Mouse (Mus musculus): ENCODE measurements at regions not wholly inside any gene's neighbourhood (a gene's known extent, or its start where the extent isn't known, plus 50 kb on each side); places are given as distances from the start of the nearest gene placed in this dataset.

DNA sequence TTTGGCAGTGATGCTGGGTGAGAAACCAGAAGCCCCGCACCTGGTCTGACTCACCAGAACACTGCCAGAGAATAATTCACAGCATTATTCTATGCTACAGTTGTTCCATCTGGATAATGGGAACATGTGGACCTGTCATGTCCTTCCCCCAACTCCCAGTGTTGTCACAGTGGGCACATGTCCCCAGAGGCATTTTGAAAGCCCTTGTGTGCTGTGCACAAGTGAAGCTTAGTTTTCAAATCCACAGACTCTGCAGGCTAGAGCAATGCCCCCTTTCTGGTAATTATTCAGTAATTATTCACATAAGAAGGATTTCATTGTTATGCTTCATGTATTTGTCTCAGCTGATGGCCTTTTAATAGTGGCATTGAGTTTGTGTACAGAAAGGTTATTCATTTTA, 146.7 kb downstream of the Slc4a3 start:
- no peak for DNase-seq (ENCODE audit: low spot score in 2 of 2)

DNA sequence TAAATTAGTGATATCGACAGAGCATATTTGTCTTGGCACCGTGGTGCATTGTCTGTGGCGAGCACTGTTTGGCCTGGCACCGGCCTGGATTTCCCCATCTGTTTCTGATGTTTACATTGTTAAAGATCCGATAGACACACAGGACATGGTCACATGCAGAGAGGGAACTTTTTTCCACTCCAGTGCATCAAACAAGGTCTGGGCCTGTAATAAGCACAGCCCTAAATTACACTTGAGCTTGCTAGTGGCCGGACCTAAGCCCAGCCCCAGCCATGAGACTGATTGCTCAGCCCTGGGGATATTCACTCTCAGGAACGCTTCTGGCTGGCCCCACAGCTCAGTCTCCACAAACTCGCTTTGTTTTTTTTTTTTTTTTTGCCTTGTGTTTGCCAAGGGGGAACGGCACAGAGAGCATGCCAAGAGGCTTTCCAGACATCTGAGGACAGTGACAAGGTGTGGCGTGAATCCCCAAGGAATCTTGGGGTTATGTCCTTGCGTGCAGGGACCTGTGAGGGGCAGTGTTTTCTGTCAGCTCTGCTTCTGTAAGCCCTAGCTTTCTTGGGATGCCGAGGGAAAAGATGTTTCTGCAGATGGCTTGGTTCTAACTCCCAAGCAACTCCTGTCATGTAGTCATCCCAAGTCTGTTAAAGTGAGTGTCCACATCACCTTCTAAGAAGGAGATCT, 147.3 kb downstream of the Slc4a3 start:
- DNase-seq (ENCODE audit: low spot score in 2 of 2): peak in 1 of 2 experiments; percentile 34

DNA sequence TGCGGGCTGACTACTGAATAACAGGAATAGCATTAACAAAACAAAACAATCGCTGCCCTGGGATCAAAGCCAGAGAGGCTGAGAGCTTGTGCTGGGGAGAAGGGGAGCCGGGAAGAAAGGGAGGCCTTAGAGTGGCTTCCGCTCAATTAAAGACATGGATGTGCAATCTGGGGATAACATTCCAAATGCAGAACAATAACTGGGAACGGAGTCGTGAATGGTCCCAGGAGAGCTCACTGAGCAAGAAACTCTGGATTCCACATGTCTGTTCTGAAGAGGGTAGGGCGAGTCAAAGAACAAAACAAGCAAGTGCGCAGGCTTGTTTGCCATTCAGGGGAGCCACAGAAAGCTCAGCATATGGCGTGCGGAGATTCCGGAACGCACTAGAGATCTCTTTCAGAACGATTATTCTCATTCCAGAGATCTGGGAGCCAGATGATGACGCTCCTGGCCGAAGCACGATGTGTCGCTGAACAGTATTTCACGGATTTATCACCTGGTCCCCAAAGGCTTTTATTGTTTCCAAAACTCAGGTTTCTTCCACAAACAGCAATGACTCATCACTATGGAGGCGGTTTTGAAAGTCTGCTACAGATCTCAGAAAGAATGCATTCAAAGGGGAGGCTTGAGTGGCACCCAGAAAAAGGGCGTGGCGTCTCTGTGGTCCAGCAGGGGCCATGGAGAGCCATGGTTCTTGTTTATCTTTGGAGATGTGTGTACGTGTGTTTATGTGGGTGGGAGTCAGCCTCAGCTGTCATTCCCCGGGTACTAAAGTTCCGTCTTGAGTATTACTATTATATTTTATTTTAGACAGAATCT, 159.0 kb downstream of the Slc4a3 start:
- DNase-seq (ENCODE audit: low spot score in 2 of 2): no peak

DNA sequence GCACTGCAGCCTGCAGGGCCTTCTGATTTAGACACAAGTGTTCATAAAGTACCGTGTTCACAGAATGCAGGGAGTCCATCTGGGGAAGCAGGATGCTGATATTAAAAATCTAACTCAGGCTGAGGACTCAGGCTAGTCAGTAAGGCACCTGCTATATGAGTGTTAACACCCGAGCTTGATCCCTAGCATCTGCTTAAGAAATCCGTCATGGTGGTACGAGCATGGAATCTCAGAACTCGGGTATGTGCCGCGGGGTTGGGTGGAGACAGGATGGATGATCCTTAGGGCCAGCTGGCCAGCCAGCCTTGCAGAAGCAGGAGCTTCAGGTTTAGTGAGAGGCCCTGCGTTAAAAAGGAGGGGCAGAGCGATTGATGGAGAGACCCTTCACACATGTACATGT, 160.1 kb downstream of the Slc4a3 start:
- no peak for DNase-seq (ENCODE audit: low spot score in 2 of 2)

DNA sequence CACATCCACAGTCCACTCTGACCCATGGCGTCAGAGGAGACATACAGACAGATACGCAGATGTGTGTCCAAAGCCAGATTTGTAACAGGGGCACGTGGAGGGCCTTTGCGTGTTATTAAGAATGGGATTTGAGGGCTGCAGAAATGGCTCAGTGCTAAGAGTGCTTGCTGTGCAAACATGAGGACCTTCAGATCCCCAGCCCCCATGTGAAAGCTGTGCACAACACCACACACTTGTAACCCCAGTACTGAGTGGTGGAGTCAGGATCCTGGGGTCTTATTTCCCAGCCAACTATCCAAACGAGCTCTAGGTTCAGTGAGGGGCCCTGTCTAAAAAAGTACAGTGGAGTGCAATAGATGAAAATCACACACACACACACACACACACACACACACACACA, 177.4 kb downstream of the Slc4a3 start:
- DNase-seq (ENCODE audit: low spot score in 2 of 2): no peak

DNA sequence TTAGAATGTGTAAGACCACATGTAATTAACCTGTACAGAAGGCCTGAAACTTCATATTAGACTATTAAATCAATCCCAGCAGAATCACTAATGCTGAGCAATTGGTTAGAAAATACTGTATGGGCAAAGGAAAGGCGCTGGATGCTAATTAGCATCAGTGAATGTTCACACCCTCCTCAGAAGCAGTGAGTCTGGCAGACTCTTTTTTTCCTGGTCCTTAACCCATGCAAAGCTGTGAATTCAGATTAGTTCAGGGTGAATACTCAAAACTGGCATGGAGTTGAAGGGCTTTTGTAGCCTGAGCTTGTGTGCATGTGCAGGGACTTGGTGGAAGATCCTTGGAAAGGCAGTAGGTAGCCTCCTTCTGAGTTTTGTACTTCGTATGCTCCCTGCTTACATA, 179.3 kb downstream of the Slc4a3 start:
- DNase-seq (ENCODE audit: low spot score in 2 of 2): no peak

DNA sequence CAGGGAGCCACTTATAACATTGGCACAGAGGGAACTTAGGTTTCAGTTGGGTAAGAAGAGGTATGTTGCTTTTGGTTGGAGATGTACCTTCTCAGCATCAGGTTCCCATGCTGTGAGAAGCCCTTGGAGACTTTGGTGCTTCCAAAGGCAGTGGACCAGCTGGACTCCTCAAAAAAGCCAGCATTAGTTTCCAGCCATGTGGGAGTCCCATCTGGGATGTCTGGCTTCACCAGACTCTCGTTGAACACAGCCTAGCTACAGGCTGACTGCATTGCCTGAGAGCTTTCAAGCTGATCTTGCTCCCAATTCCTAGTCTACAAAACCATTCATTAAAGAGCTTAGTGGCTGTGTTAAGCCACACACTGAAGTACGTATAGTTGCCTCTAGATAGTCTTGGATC, 182.8 kb downstream of the Slc4a3 start:
- no peak for DNase-seq (ENCODE audit: low spot score in 2 of 2)

DNA sequence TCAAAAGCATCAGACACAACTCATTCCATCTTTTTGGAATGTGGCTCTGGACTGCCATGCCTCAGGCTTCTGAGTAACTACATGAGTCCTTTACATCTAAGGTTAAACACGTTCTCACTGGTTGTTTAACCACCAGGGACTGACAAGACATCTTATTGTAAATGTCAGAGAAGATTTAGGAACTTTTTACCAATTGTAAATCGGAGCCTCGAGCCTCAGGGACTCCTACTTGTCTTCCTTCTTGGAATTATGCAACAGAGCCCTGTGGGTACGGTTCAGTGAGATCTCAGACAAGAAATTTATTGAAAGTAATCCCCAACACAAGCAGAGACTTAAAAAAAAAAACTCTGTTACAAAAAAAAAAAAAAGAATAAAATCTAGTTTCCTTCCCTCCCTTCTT, 187.7 kb downstream of the Slc4a3 start:
- DNase-seq (ENCODE audit: low spot score in 2 of 2): no peak

DNA sequence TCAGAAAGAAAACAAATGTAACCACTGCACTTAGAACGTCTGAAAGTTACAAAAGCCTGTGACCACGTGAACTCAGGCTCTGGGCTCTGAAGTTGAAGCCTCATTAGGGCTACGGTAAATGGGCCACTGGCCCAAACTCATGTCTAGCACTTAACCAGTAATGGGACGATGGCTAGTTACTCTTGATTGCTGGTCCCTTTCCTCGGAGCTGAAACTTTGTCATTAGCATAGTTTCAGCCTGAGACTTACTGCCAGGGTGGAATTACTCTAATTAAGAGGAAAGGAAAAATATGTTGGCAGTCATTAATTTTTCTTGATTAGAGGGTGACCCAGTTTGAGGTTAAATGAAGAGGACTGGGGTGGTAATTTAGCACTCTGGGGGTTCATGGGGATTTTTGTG, 192.6 kb downstream of the Slc4a3 start:
- DNase-seq (ENCODE audit: low spot score in 2 of 2): no peak

DNA sequence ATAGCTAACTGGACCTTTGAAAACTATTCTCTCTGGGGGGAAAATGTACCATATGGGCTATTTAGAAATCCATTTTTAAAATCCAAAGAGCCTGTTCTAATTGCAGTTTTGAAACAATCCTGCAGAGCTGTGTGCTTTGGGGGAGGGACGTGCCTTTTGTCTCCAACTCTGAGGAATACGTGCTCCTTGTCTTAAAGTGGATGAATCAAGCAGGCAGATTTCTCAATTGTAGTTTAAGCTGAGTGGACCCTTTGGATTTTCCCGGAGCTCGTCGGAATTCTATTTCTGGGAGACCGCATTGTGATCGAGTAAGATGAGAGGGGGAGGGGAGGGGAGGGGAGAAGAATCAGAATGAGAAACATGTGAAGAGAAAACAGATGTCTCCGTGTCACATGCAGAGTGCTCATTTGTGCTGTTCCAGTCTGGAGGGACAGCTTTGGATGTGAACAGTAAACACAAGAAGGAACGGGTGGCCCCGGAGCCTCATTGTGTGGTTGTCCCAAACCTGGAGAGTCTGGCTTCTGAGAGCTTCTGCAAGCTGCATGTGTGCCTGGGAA, 203.7 kb downstream of the Slc4a3 start:
- no peak for DNase-seq (ENCODE audit: low spot score in 2 of 2)

DNA sequence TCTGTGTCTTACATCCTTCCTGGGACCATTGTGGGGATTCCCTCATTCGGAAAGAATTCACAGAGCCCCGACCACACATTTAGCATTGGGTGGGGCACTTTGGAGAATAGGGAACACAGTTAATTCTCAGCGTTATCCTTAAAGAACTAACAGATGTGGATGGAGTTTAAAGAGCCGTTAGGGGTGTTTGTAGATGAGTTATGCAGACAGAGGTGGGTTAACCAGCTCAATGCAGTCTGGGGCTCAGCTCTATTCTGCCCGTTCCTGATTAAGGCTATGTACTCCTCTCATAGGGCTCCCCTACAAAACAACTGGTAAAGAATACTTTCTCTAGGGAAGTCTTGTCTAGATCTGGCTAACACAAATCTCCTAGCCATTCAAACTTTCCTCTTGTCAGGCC, 226.1 kb downstream of the Slc4a3 start:
- no peak for DNase-seq (ENCODE audit: low spot score in 2 of 2)

DNA sequence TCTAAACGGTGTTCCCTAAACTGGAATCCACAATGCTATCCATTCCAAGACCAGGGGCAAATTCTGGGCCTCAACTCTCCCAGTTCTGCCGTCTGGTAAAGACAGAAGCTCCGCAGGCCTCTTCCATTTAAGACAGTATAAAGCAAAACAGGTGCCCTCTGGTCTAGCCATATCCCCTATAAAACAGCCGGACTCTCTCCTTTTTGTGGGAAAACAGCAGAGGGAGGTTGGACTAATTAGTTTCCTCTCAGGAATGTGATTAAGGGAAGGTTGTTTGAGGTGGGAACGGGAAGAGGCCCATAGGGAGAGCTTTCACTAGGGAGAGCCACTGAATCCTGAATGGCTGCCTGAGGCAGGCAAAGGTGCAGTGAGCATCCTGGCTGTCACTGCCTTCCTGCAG, 226.9 kb downstream of the Slc4a3 start:
- DNase-seq (ENCODE audit: low spot score in 2 of 2): no peak

DNA sequence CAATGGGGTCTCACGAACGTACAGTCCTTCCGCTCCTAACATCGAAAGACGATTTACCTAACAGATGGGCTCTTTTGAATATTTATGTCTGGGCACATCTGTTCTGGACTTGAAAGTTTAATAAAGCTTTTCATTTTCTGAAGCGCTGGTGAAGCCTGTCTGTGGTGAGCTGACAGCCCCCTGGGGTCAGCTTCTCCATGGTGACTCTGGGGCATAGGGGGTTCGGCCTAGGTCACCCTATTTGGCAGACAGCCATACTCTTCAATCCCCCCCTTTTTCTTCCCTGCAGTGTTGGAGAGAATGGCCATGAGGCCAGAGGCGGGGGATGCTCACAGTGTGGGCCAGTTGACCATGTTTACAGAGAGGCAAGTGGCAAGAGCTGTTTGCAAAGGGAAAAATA, 232.8 kb downstream of the Slc4a3 start:
- DNase-seq (ENCODE audit: low spot score in 2 of 2): no peak

DNA sequence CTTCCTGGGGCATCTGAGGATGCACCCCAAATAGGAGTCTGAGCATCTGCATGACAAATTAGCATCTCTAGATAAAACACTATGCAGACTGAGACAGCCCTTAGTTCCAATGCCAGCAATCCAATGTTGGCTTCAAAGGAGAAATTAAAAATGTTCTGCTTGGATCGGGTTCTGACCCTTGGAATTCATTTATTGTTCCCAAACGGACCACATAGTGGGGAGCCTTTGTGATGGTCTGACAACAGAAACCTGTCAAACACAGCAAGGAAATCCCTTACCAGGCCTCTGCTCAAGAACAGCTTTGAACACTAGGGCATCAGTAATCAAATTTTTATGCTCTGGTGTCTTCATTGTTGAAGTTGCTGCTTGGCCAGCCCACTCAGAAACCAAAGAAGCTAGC, 237.1 kb downstream of the Slc4a3 start:
- DNase-seq (ENCODE audit: low spot score in 2 of 2): no peak

DNA sequence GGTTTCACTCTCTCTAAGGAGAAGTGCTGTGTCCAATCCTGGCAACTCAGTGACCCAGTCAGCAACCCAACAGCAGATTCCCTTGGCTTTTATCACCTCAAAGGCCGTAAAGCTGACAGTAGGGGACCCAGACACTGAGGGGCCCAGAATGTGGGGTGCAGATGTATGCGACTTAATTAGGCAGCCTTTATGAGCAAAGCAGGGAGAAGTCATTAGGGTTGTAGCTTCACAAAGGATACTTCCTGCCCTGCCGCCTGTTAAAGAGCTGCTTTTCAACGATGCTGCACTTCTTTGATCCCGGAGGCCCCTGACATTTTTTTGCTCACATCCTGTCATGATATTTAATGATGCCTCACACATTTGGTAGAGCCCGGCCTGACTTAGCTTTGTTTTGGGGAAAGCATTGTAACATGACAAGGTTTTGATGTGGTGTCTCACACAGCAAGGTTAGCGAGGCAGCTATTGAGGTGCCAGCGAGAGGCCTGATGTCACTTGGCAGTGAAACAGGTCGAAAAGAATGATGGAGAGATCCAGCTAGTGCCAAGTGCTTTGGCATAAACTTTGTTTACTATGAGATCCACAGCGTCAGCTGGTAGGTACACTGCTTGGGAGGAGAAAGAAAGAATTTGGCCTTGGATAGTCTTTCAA, 240.2 kb downstream of the Slc4a3 start:
- DNase-seq (ENCODE audit: low spot score in 2 of 2): peak in 1 of 2 experiments; percentile 20

DNA sequence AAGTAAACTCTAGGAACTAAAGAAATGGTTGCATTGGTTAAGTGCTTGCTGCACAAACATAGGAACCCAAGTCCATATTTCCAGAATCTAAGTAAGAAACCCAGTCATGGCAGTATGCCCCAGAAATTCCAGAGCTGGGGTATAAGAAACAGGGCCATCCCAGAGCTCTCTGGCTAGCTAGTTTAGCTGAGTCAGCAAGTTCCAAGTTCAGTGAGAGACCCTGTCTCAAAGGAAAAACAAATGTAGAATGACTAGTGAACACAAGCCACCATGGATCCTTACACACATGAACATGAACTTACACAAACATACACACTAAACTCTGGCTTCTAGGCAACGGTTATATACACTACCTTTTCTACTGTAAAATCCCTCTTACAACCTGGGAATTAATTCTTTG, 245.4 kb downstream of the Slc4a3 start:
- DNase-seq (ENCODE audit: low spot score in 2 of 2): no peak

DNA sequence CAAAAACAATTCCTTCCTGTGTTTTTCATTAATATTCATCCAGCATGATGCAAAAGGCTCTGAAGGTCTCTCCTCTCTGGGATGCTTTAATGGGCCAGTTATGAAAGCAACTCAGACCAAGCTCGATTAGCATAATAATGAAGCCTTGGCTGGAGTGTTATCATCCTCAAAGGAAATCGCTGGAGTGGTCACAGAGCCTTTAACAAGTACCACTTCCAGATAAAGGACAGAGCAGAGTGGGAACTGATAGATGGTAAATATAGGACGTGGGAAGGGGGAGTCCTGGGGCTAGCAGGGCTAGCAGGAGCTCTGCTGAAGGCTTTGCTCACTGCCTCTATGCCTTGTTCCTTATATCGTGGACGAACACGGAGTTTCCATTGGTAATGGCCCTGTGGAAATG, 251.7 kb downstream of the Slc4a3 start:
- DNase-seq (ENCODE audit: low spot score in 2 of 2): no peak

DNA sequence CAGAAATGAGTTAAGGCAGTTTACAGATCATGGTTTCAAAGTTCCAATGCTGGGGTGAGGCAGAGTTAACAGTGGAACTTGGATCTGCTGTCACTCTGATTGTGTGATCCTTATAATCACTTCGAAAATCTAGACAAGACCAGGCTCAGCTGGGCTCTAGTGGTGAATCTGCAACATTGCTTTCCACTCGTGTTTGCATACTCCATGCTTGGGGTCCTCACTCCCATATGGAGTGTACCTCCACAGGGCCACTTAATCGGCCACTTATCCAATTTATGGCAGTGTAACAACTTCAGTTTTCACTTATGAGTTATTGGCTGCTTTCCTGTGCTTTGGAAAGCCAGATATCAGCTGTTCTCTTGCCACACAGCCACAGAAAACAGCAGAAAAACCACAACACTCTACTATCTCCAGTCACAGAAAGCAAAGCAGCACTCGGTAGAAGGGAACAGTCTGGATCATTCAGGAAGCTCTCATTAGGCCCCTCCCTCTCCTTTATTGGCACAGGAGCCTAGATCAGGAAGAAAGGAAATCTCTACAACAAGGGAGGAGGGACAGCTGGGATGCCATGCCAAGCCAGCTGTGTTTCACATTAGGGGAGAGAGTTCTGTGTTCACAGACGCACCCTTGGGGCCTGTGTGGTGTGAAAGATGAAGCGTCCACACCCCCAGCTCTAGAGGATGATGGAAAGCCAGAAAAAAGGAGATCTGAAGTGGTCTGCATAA, 252.5 kb downstream of the Slc4a3 start:
- DNase-seq (ENCODE audit: low spot score in 2 of 2): no peak

DNA sequence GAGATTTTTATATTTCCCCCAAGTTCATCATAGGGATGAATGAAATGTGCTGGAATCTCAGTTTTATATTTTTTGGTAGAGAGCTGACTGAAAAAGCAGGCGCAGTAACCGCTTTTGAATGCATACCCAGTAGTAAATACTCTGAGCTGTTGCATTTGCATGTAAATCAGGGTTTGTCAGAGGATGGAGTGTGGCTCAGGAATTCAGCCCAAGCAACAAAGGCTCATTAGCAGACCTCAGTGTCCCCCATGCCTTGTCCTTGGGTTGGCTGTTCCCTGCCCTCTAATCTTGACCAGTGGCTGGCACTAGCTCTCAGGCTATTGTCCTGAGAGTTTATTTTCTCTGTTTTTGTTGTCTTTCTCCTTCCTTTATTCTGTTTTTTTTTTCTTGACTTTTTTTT, 258.4 kb downstream of the Slc4a3 start:
- no peak for DNase-seq (ENCODE audit: low spot score in 2 of 2)

DNA sequence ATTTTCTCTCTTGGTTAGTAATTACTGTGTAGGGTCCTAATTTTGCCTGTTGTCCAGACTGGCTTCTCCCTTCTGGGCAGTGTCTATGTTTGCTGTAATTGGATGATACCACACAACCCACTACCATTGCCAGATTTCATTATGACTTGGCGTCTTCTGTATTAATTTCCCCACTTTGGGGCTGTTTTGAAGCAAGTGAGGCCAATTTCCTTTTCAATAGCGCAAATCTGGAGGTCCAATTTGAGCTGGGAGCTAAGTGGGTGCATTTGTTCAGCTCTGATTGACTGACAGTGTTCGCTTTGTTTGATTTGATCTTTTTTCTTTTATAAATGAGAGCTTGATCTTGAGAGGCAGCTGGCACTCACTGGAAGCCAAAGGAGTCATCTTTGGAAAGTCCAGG, 266.4 kb downstream of the Slc4a3 start:
- no peak for DNase-seq (ENCODE audit: low spot score in 2 of 2)

DNA sequence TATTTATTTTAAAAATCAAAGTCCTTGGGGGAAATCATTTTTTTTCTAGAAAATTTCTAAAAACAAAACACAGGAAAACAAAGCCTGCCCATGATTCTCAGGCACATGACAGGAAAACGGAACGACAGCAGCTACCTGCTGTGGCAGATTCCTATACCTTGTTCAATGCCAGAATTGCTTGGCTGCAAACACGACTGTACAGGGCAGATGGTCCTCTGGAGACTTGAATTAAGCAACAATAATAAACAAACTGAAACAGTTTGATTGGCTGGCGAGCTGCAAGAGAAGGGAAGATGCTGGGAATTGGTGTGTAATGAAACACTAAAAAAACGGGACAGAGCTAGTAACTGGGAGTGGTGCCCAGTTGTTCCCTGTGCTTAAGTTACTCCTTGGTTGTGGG, 280.1 kb downstream of the Slc4a3 start:
- no peak for DNase-seq (ENCODE audit: low spot score in 2 of 2)

Measured in cerebellum, postnatal 4 days (tissue).